9 mouse cellular contexts compared by ENCODE assay signal in genomic region chr2:173335859-173336258, GRCm38 (mm10). TPM values are rescaled to one million over a fixed set of nuclear protein-coding genes. Genes with fewer than 3 reads are reported as not detected.
A peak's percentile ranks its signal among the peaks of the same experiment; 100 is the strongest.
DNase-seq lines count a peak whose midpoint lies in the region; ATAC-seq lines count a peak whose summit lies in the region.
"Had no signal": no experiment of that assay in that cellular context is flagged by ENCODE, and none has a peak within 500 bp of the region (broad histone marks: within the 10 kb centered on the region; RNA-seq: fewer than 3 reads in every experiment).

No protein-coding gene starts in this region.

- H3K27me3 ChIP-seq in hindbrain, embryonic 16.5 days (replicated peaks; ENCODE audit: control insufficient read depth, insufficient read depth, low read length), result no peaks in the 10 kb centered on the region
- H3K27me3 ChIP-seq in stomach, embryonic 14.5 days (ENCODE audit: control insufficient read depth, insufficient read depth, low read length), result no peaks in the 10 kb centered on the region

- no peaks in the 10 kb centered on the region for H3K36me3 ChIP-seq in hindbrain, embryonic 16.5 days (ENCODE audit: control insufficient read depth, insufficient read depth, low read length)
- H3K36me3 ChIP-seq in stomach, embryonic 14.5 days (ENCODE audit: control insufficient read depth, insufficient read depth, low read length), result no peaks in the 10 kb centered on the region

- peaks cover 12% of the 10 kb centered on the region for H3K4me1 ChIP-seq in brown adipose tissue, adult 24 weeks (ENCODE audit: control insufficient read depth, insufficient read depth, insufficient read length, low read length)
- peaks cover 45% of the 10 kb centered on the region for H3K4me1 ChIP-seq in hindbrain, embryonic 16.5 days (ENCODE audit: control insufficient read depth, insufficient read depth, low read depth, low read length)
- H3K4me1 ChIP-seq in stomach, embryonic 14.5 days (ENCODE audit: control insufficient read depth, insufficient read depth, low read length), result peaks cover 52% of the 10 kb centered on the region

- H3K4me3 ChIP-seq in brown adipose tissue, adult 24 weeks (ENCODE audit: insufficient read depth, low read depth, low read length), result no peak overlapping the region
- H3K4me3 ChIP-seq in hindbrain, embryonic 16.5 days (ENCODE audit: low read length), result no peak overlapping the region
- no peak overlapping the region for H3K4me3 ChIP-seq in stomach, embryonic 14.5 days (ENCODE audit: low read depth, low read length)

- peak overlapping the region; percentile 5; the same call in 1 of the 2 replicates for H3K4me2 ChIP-seq in hindbrain, embryonic 16.5 days (ENCODE audit: low read length)
- H3K4me2 ChIP-seq in stomach, embryonic 14.5 days (replicated peaks; ENCODE audit: low read depth, low read length), result 0 out of 2 replicates have a peak overlapping the region, but pooled peaks have one; percentile 5

- ATAC-seq in hindbrain, embryonic 16.5 days, result peak; percentile 71
- ATAC-seq in stomach, embryonic 14.5 days (ENCODE audit: insufficient number of reproducible peaks, insufficient read depth, low FRiP score, low read depth), result peak; percentile 69

- intact Hi-C loops in left cerebral cortex, postnatal 10 days (cut with DNase I), result no loop called here

- peak overlapping the region; percentile 30 for H3K27ac ChIP-seq in brown adipose tissue, adult 24 weeks (replicated peaks; ENCODE audit: low read depth, low read length)
- H3K27ac ChIP-seq in hindbrain, embryonic 16.5 days (ENCODE audit: low read depth, low read length), result peak overlapping the region; percentile 36
- peak overlapping the region; percentile 81 for H3K27ac ChIP-seq in stomach, embryonic 14.5 days (ENCODE audit: low read length)

- WGBS in hindbrain, embryonic 16.5 days, result 12% methylated on average over 10 of the region's 10 CpGs
- 12% methylated on average over 10 of the region's 10 CpGs for WGBS in stomach, embryonic 14.5 days

- DNase-seq in 416B (ENCODE audit: low read depth), result peak; percentile 78
- DNase-seq in gastrocnemius, postnatal 4 days (ENCODE audit: low spot score in 2 of 2), result peak; percentile 53 to 77
- DNase-seq in left cerebral cortex, postnatal 10 days (ENCODE audit: extremely low spot score in 1 of 2, low spot score in 2 of 2), result peak; percentile 71 to 91
- peak; percentile 77 to 91 for DNase-seq in lung, postnatal 4 days
- no peak for DNase-seq in embryo, embryonic 9.5 days (ENCODE audit: extremely low spot score)

- no peak overlapping the region for H3K9ac ChIP-seq in hindbrain, embryonic 16.5 days (ENCODE audit: low read depth, low read length)
- H3K9ac ChIP-seq in stomach, embryonic 14.5 days (replicated peaks; ENCODE audit: low read depth, low read length), result peak overlapping the region; percentile 10; the same call in 1 of the 2 replicates

- no peaks in the 10 kb centered on the region for H3K9me3 ChIP-seq in hindbrain, embryonic 16.5 days (ENCODE audit: control insufficient read depth, low read length)
- no peaks in the 10 kb centered on the region for H3K9me3 ChIP-seq in stomach, embryonic 14.5 days (ENCODE audit: control insufficient read depth, low read depth, low read length)

RNA-seq across cellular contexts. Expression of gene Pmepa1, which starts 59.5 kb away (rescaled TPM):
- 108 and 141 TPM in 2 replicates for polyA plus RNA-seq in brown adipose tissue, adult 24 weeks (2012; ENCODE audit: insufficient read depth, insufficient read length, missing spikeins)
- 10 to 100 TPM; 22.6 to 25.8 TPM for total RNA-seq in gastrocnemius, postnatal 4 days (2021)
- 3.2 and 3.9 TPM in 2 replicates for polyA plus RNA-seq in hindbrain, embryonic 16.5 days (2015; fragmentation: Nextera tagmentation; extraction: Ambion mirVana)
- total RNA-seq in left cerebral cortex, postnatal 10 days (2021), result 10 to 100 TPM; 40.5 to 44.0 TPM
- polyA plus RNA-seq in stomach, embryonic 14.5 days (2014; fragmentation: Nextera tagmentation; extraction: Ambion mirVana), result 13.3 and 14.8 TPM in 2 replicates
- total RNA-seq: MEL had no signal

Comparison
In these comparisons a context has a peak if more than half of its experiments do, and no peak if none do; other contexts are left out.
1. H3K27ac ChIP-seq: peak in every context shown above with its lines; median percentile 81 in stomach, embryonic 14.5 days; 36 in hindbrain, embryonic 16.5 days; 30 in brown adipose tissue, adult 24 weeks.